Mouse (Mus musculus): ENCODE results near the gene Clip1. TPM values are rescaled to one million over a fixed set of nuclear protein-coding genes. Genes with fewer than 3 reads are reported as not detected.

Gene Clip1
- polyA plus RNA-seq, 2 experiments, result 33.4 to 37.1 TPM

- peak; percentile 66 for DNase-seq (ENCODE audit: low spot score)
- TF ChIP-seq POLR2A (IDR thresholded peaks at IDR 0.05; ENCODE audit: borderline replicate concordance, extremely low read depth, insufficient read depth, insufficient read length), result no peak
- Histone ChIP-seq H3K27me3 (ENCODE audit: control insufficient read depth, insufficient read depth, low read length) (no peaks in the 10 kb centered on the region), H3K4me1 (ENCODE audit: control insufficient read depth, insufficient read depth, low read length) (peaks cover 16% of the 10 kb centered on the region), H3K4me3 (replicated peaks; ENCODE audit: low read length) (no peak overlapping the region), H3K9ac (ENCODE audit: low read depth, low read length, severe bottlenecking) (no peak overlapping the region), H3K9me3 (ENCODE audit: control insufficient read depth, low read length) (no peaks in the 10 kb centered on the region), H3K4me2 (replicated peaks; ENCODE audit: low read depth, low read length, severe bottlenecking) (no peak overlapping the region), H3K27ac (replicated peaks; ENCODE audit: low read depth, low read length) (no peak overlapping the region), H3K36me3 (ENCODE audit: control insufficient read depth, insufficient read depth, low read length) (no peaks in the 10 kb centered on the region)
- no peak for ATAC-seq (ENCODE audit: low FRiP score, low read depth)
- 24% methylated on average over 5 of the region's 5 CpGs for WGBS
These were observed 4.7 kb downstream of the Clip1 start for GRCm38 (mm10) chr5:123679546-123680263.

GRCm38 (mm10) chr5:123679106-123679505, 5.3 kb downstream of the Clip1 start:
- DNase-seq (ENCODE audit: low spot score), result no peak
- Histone ChIP-seq H3K9me3 (ENCODE audit: control insufficient read depth, low read length) (no peaks in the 10 kb centered on the region), H3K27ac (replicated peaks; ENCODE audit: low read depth, low read length) (no peak overlapping the region), H3K9ac (ENCODE audit: low read depth, low read length, severe bottlenecking) (no peak overlapping the region), H3K36me3 (ENCODE audit: control insufficient read depth, insufficient read depth, low read length) (no peaks in the 10 kb centered on the region), H3K4me2 (replicated peaks; ENCODE audit: low read depth, low read length, severe bottlenecking) (no peak overlapping the region), H3K4me1 (ENCODE audit: control insufficient read depth, insufficient read depth, low read length) (peaks cover 15% of the 10 kb centered on the region), H3K4me3 (replicated peaks; ENCODE audit: low read length) (no peak overlapping the region), H3K27me3 (ENCODE audit: control insufficient read depth, insufficient read depth, low read length) (no peaks in the 10 kb centered on the region)
- no peak for ATAC-seq (ENCODE audit: low FRiP score, low read depth)
- TF ChIP-seq POLR2A (IDR thresholded peaks at IDR 0.05; ENCODE audit: borderline replicate concordance, extremely low read depth, insufficient read depth, insufficient read length), result no peak
- WGBS, result 63% methylated on average over 3 of the region's 3 CpGs

- Histone ChIP-seq H3K4me3 (replicated peaks; ENCODE audit: low read length) (no peak overlapping the region), H3K9ac (ENCODE audit: low read depth, low read length, severe bottlenecking) (no peak overlapping the region), H3K9me3 (ENCODE audit: control insufficient read depth, low read length) (no peaks in the 10 kb centered on the region), H3K27me3 (ENCODE audit: control insufficient read depth, insufficient read depth, low read length) (no peaks in the 10 kb centered on the region), H3K4me2 (replicated peaks; ENCODE audit: low read depth, low read length, severe bottlenecking) (no peak overlapping the region), H3K27ac (replicated peaks; ENCODE audit: low read depth, low read length) (no peak overlapping the region), H3K4me1 (ENCODE audit: control insufficient read depth, insufficient read depth, low read length) (peaks cover 9% of the 10 kb centered on the region; the same call in 1 of the 2 replicates), H3K36me3 (ENCODE audit: control insufficient read depth, insufficient read depth, low read length) (no peaks in the 10 kb centered on the region)
- 89% methylated on average over 9 of the region's 9 CpGs for WGBS
- no peak for ATAC-seq (ENCODE audit: low FRiP score, low read depth)
- TF ChIP-seq POLR2A (IDR thresholded peaks at IDR 0.05; ENCODE audit: borderline replicate concordance, extremely low read depth, insufficient read depth, insufficient read length), result no peak
- DNase-seq (ENCODE audit: low spot score), result no peak
These were observed 8.7 kb downstream of the Clip1 start for GRCm38 (mm10) chr5:123675717-123676116.

- no peaks in the 10 kb centered on the region for H3K27me3 ChIP-seq (ENCODE audit: control insufficient read depth, insufficient read depth, low read length)
- TF ChIP-seq POLR2A (IDR thresholded peaks at IDR 0.05; ENCODE audit: borderline replicate concordance, extremely low read depth, insufficient read depth, insufficient read length), result no peak
- no peak overlapping the region for H3K27ac ChIP-seq (replicated peaks; ENCODE audit: low read depth, low read length)
- DNase-seq (ENCODE audit: low spot score) (no peak), ATAC-seq (ENCODE audit: low FRiP score, low read depth) (no peak)
- H3K9ac ChIP-seq (ENCODE audit: low read depth, low read length, severe bottlenecking), result no peak overlapping the region
- H3K36me3 ChIP-seq (ENCODE audit: control insufficient read depth, insufficient read depth, low read length), result no peaks in the 10 kb centered on the region
- H3K4me2 ChIP-seq (replicated peaks; ENCODE audit: low read depth, low read length, severe bottlenecking), result no peak overlapping the region
- no peak overlapping the region for H3K4me3 ChIP-seq (replicated peaks; ENCODE audit: low read length)
- 29% methylated on average over 3 of the region's 3 CpGs for WGBS
- peaks cover 12% of the 10 kb centered on the region; the same call in 1 of the 2 replicates for H3K4me1 ChIP-seq (ENCODE audit: control insufficient read depth, insufficient read depth, low read length)
- no peaks in the 10 kb centered on the region for H3K9me3 ChIP-seq (ENCODE audit: control insufficient read depth, low read length)
These were observed 9.2 kb downstream of the Clip1 start for GRCm38 (mm10) chr5:123675221-123675620.

- Histone ChIP-seq H3K9me3 (ENCODE audit: control insufficient read depth, low read length) (no peaks in the 10 kb centered on the region), H3K27me3 (ENCODE audit: control insufficient read depth, insufficient read depth, low read length) (no peaks in the 10 kb centered on the region), H3K4me2 (replicated peaks; ENCODE audit: low read depth, low read length, severe bottlenecking) (no peak overlapping the region), H3K36me3 (ENCODE audit: control insufficient read depth, insufficient read depth, low read length) (no peaks in the 10 kb centered on the region), H3K27ac (replicated peaks; ENCODE audit: low read depth, low read length) (no peak overlapping the region), H3K4me1 (ENCODE audit: control insufficient read depth, insufficient read depth, low read length) (peaks cover 9% of the 10 kb centered on the region; the same call in 1 of the 2 replicates), H3K9ac (ENCODE audit: low read depth, low read length, severe bottlenecking) (no peak overlapping the region), H3K4me3 (replicated peaks; ENCODE audit: low read length) (no peak overlapping the region)
- TF ChIP-seq POLR2A (IDR thresholded peaks at IDR 0.05; ENCODE audit: borderline replicate concordance, extremely low read depth, insufficient read depth, insufficient read length), result no peak
- ATAC-seq (ENCODE audit: low FRiP score, low read depth) (no peak), DNase-seq (ENCODE audit: low spot score) (no peak)
- 79% methylated on average over 3 of the region's 3 CpGs for WGBS
These were observed 13.0 kb downstream of the Clip1 start for GRCm38 (mm10) chr5:123671473-123671820.

All from limb, embryonic 14.5 days (tissue).